Mouse (Mus musculus) small intestine, adult 2 months (tissue): ENCODE data around the gene Alk.

Source experiments
- CTCF ChIP-seq: fragments of 200-500 bp; IDR thresholded peaks from 2 replicates; pipeline ENCODE4 v1.5.1; 2012; ENCODE audit warnings: low read depth, mild to moderate bottlenecking, control low read depth, inconsistent platforms, low read length, moderate library complexity, mixed read lengths; ENCODE audit not compliant: insufficient replicate concordance, insufficient read length; ENCODE audit errors: extremely low read depth
- POLR2A ChIP-seq: fragments of 200-500 bp; IDR thresholded peaks from 2 replicates; pipeline ENCODE4 v1.6.1; 2012; ENCODE audit warnings: low read depth, mild to moderate bottlenecking, control low read depth, inconsistent platforms, low read length, moderate library complexity

GRCm38 (mm10) chr17:72299651-72300050, 304.8 kb downstream of the Alk start:
- no peak for TF ChIP-seq CTCF
- TF ChIP-seq POLR2A, result no peak
